In genomic region chr5:134747512-134747893, GRCm38 (mm10) we compare ENCODE assay signal across 9 mouse cellular contexts. TPM values are rescaled to one million over a fixed set of nuclear protein-coding genes. Genes with fewer than 3 reads are reported as not detected.
A peak's percentile ranks its signal among the peaks of the same experiment; 100 is the strongest.
DNase-seq lines count a peak whose midpoint lies in the region; ATAC-seq lines count a peak whose summit lies in the region.
"Had no signal": no experiment of that assay in that cellular context is flagged by ENCODE, and none has a peak within 500 bp of the region (broad histone marks: within the 10 kb centered on the region; RNA-seq: fewer than 3 reads in every experiment).

No protein-coding gene starts in this region.

- peak overlapping the region; percentile 77 for H3K4me2 ChIP-seq in intestine, embryonic 14.5 days (ENCODE audit: low read length)

- H3K27me3 ChIP-seq in intestine, embryonic 14.5 days (replicated peaks; ENCODE audit: control insufficient read depth, insufficient read depth, low read length) = no peaks in the 10 kb centered on the region

- peak; percentile 79 for DNase-seq in NIH3T3 (ENCODE audit: low read depth)
- peak; percentile 41 to 54 for DNase-seq in cerebellum, postnatal 36 days
- peak; percentile 91 for DNase-seq in gastrocnemius, postnatal 25 days
- peak; percentile 64 for DNase-seq in intestine, embryonic 14.5 days (ENCODE audit: low spot score)
- DNase-seq in left cerebral cortex, adult 8-10 months (ENCODE audit: low spot score in 2 of 2) = peak; percentile 21 to 61
- DNase-seq in lung, postnatal 25 days (ENCODE audit: low spot score) = peak; percentile 92
- peak; percentile 38 to 60 for DNase-seq in right cerebral cortex, postnatal 36 days (ENCODE audit: low spot score in 2 of 2)
- no peak for DNase-seq in thymus, postnatal 36 days

- H3K9me3 ChIP-seq in intestine, embryonic 14.5 days (ENCODE audit: control insufficient read depth, low read length) = no peaks in the 10 kb centered on the region

- H3K27ac ChIP-seq in intestine, embryonic 14.5 days (ENCODE audit: low read depth) = peak overlapping the region; percentile 77

- H3K4me3 ChIP-seq in intestine, embryonic 14.5 days (ENCODE audit: low read depth, low read length) = peak overlapping the region; percentile 47

- no peaks in the 10 kb centered on the region for H3K36me3 ChIP-seq in intestine, embryonic 14.5 days (ENCODE audit: control insufficient read depth, insufficient read depth, low read length)

- 0 out of 2 replicates have a peak overlapping the region, but pooled peaks have one; percentile 17 for H3K9ac ChIP-seq in intestine, embryonic 14.5 days (ENCODE audit: low read length)

- ATAC-seq in intestine, embryonic 14.5 days (replicated peaks; ENCODE audit: low FRiP score, low TSS enrichment, low read depth) = peak; percentile 79

- WGBS in intestine, embryonic 14.5 days = 3% methylated on average over 9 of the region's 11 CpGs

- peaks cover 14% of the 10 kb centered on the region for H3K4me1 ChIP-seq in intestine, embryonic 14.5 days (replicated peaks; ENCODE audit: control insufficient read depth, insufficient read depth, low read length)

RNA-seq across cellular contexts. Expression of gene Eln, which starts 0.4 kb away (rescaled TPM):
- total RNA-seq in gastrocnemius, postnatal 25 days (2021) = 100 to 1,000 TPM in 1 of 2 experiments, 10 to 100 TPM in 1; 72.9 to 155 TPM
- polyA plus RNA-seq in intestine, embryonic 14.5 days (2014; fragmentation: Nextera tagmentation; extraction: Ambion mirVana) = 24.2 and 31.4 TPM in 2 replicates
- 10 to 100 TPM in 1 of 4 experiments, 1 to 10 TPM in 3; 8.3 to 10.9 (median 8.8) TPM for total RNA-seq in left cerebral cortex, adult 8-10 months (2022)
- total RNA-seq: MEL had no signal

RNA-seq across cellular contexts. Expression of gene Limk1, which starts 59.1 kb away (rescaled TPM):
- total RNA-seq in gastrocnemius, postnatal 25 days (2021) = 1 to 10 TPM; 2.7 to 2.8 TPM
- polyA plus RNA-seq in intestine, embryonic 14.5 days (2014; fragmentation: Nextera tagmentation; extraction: Ambion mirVana) = 4.7 and 5.3 TPM in 2 replicates
- 10 to 100 TPM; 58.8 to 65.9 (median 63.1) TPM for total RNA-seq in left cerebral cortex, adult 8-10 months (2022)

Comparison
In these comparisons a context has a peak if more than half of its experiments do, and no peak if none do; other contexts are left out.
1. DNase-seq: peak in NIH3T3 (single experiment), cerebellum, postnatal 36 days (2 of 2), gastrocnemius, postnatal 25 days (single experiment), intestine, embryonic 14.5 days (single experiment), left cerebral cortex, adult 8-10 months (2 of 2), lung, postnatal 25 days (single experiment) and right cerebral cortex, postnatal 36 days (2 of 2); none in thymus, postnatal 36 days (0 of 2).
2. RNA of gene Eln, which starts 0.4 kb away (total RNA-seq): 72.9 to 155 TPM in gastrocnemius, postnatal 25 days; 8.3 to 10.9 TPM in left cerebral cortex, adult 8-10 months; every median in the first group is over 4 times any median in the second.
3. RNA of gene Limk1, which starts 59.1 kb away (total RNA-seq): 58.8 to 65.9 TPM in left cerebral cortex, adult 8-10 months; 2.7 to 2.8 TPM in gastrocnemius, postnatal 25 days; every median in the first group is over 10 times any median in the second.